Mouse (Mus musculus) lung, postnatal 0 days (tissue): ENCODE measurements at regions not wholly inside any gene's neighbourhood (a gene's known extent, or its start where the extent isn't known, plus 50 kb on each side); places are given as distances from the start of the nearest gene placed in this dataset.

Experiments used
- CTCF ChIP-seq: IDR thresholded peaks from 2 replicates; pipeline ENCODE4 v1.5.1; 2016; ENCODE audit warnings: antibody characterized with exemption, mild to moderate bottlenecking
- EP300 ChIP-seq: IDR thresholded peaks from 2 replicates; pipeline ENCODE4 v1.6.1; 2016; ENCODE audit warnings: antibody characterized with exemption, mild to moderate bottlenecking, control low read depth

- TF ChIP-seq CTCF (no peak), EP300 (no peak)
Observed at GRCm38 (mm10) chr5:69707099-69707498, 115.0 kb upstream of the Gnpda2 start.
